Mouse (Mus musculus): ENCODE results near the gene Dnah12. TPM values are rescaled to one million over a fixed set of nuclear protein-coding genes. Genes with fewer than 3 reads are reported as not detected.

Dnah12 gene
- total and polyA plus RNA-seq, 2 experiments, result not detected

GRCm38 (mm10) chr14:26724898-26725297, 31.8 kb downstream of the Dnah12 start:
- no peak for DNase-seq (ENCODE audit: extremely low read depth, low read depth, low spot score)
- no peak overlapping the region for H3K4me3 ChIP-seq (ENCODE audit: insufficient read depth, low read depth, low read length)
- no peak for TF ChIP-seq POLR2A (IDR thresholded peaks at IDR 0.05; ENCODE audit: extremely low read depth, insufficient read depth, low read length)
- TF ChIP-seq CTCF (IDR thresholded peaks at IDR 0.05; ENCODE audit: low read depth, low read length), result no peak
- no peak overlapping the region for H3K9ac ChIP-seq (ENCODE audit: low read depth, low read length)
- WGBS, result 87% methylated on average over 3 of the region's 3 CpGs
- no peaks in the 10 kb centered on the region for H3K36me3 ChIP-seq (ENCODE audit: control insufficient read depth, insufficient read depth, low read length)
- no peaks in the 10 kb centered on the region for H3K27me3 ChIP-seq (ENCODE audit: control insufficient read depth, insufficient read depth, low read length)
- no peak overlapping the region for H3K27ac ChIP-seq (replicated peaks; ENCODE audit: insufficient read depth, low read depth, low read length)
- no peaks in the 10 kb centered on the region for H3K79me2 ChIP-seq (ENCODE audit: control insufficient read depth, insufficient read depth, low read length)
- no peaks in the 10 kb centered on the region for H3K4me1 ChIP-seq (ENCODE audit: control insufficient read depth, insufficient read depth, low read length)

GRCm38 (mm10) chr14:26758566-26758965, 65.5 kb downstream of the Dnah12 start:
- Histone ChIP-seq H3K36me3 (ENCODE audit: control insufficient read depth, insufficient read depth, low read length) (no peaks in the 10 kb centered on the region), H3K4me3 (ENCODE audit: insufficient read depth, low read depth, low read length) (no peak overlapping the region), H3K79me2 (ENCODE audit: control insufficient read depth, insufficient read depth, low read length) (no peaks in the 10 kb centered on the region), H3K9ac (ENCODE audit: low read depth, low read length) (no peak overlapping the region), H3K27ac (replicated peaks; ENCODE audit: insufficient read depth, low read depth, low read length) (no peak overlapping the region), H3K27me3 (ENCODE audit: control insufficient read depth, insufficient read depth, low read length) (no peaks in the 10 kb centered on the region), H3K4me1 (ENCODE audit: control insufficient read depth, insufficient read depth, low read length) (no peaks in the 10 kb centered on the region)
- WGBS, result 63% methylated on average over 8 of the region's 8 CpGs
- TF ChIP-seq CTCF (IDR thresholded peaks at IDR 0.05; ENCODE audit: low read depth, low read length), result no peak
- TF ChIP-seq POLR2A (IDR thresholded peaks at IDR 0.05; ENCODE audit: extremely low read depth, insufficient read depth, low read length), result no peak
- DNase-seq (ENCODE audit: extremely low read depth, low read depth, low spot score), result no peak

- no peaks in the 10 kb centered on the region for H3K27me3 ChIP-seq (ENCODE audit: control insufficient read depth, insufficient read depth, low read length)
- no peak for DNase-seq (ENCODE audit: extremely low read depth, low read depth, low spot score)
Measured at GRCm38 (mm10) chr14:26764827-26765226, 71.8 kb downstream of the Dnah12 start.

GRCm38 (mm10) chr14:26768195-26768594, 75.1 kb downstream of the Dnah12 start:
- Histone ChIP-seq H3K27me3 (ENCODE audit: control insufficient read depth, insufficient read depth, low read length) (no peaks in the 10 kb centered on the region), H3K36me3 (ENCODE audit: control insufficient read depth, insufficient read depth, low read length) (no peaks in the 10 kb centered on the region), H3K27ac (replicated peaks; ENCODE audit: insufficient read depth, low read depth, low read length) (no peak overlapping the region), H3K79me2 (ENCODE audit: control insufficient read depth, insufficient read depth, low read length) (no peaks in the 10 kb centered on the region), H3K9ac (ENCODE audit: low read depth, low read length) (no peak overlapping the region), H3K4me3 (ENCODE audit: insufficient read depth, low read depth, low read length) (no peak overlapping the region), H3K4me1 (ENCODE audit: control insufficient read depth, insufficient read depth, low read length) (no peaks in the 10 kb centered on the region)
- TF ChIP-seq POLR2A (IDR thresholded peaks at IDR 0.05; ENCODE audit: extremely low read depth, insufficient read depth, low read length) (no peak), CTCF (IDR thresholded peaks at IDR 0.05; ENCODE audit: low read depth, low read length) (no peak)
- no peak for DNase-seq (ENCODE audit: extremely low read depth, low read depth, low spot score)
- WGBS, result 73% methylated on average over 4 of the region's 4 CpGs

More at GRCm38 (mm10) chr14:26764827-26765226, 71.8 kb downstream of the Dnah12 start:
- WGBS, result 76% methylated on average over 6 of the region's 6 CpGs
- H3K79me2 ChIP-seq (ENCODE audit: control insufficient read depth, insufficient read depth, low read length), result no peaks in the 10 kb centered on the region
- TF ChIP-seq POLR2A (IDR thresholded peaks at IDR 0.05; ENCODE audit: extremely low read depth, insufficient read depth, low read length) (no peak), CTCF (IDR thresholded peaks at IDR 0.05; ENCODE audit: low read depth, low read length) (no peak)
- no peaks in the 10 kb centered on the region for H3K36me3 ChIP-seq (ENCODE audit: control insufficient read depth, insufficient read depth, low read length)
- H3K27ac ChIP-seq (replicated peaks; ENCODE audit: insufficient read depth, low read depth, low read length), result no peak overlapping the region
- H3K4me1 ChIP-seq (ENCODE audit: control insufficient read depth, insufficient read depth, low read length), result no peaks in the 10 kb centered on the region
- no peak overlapping the region for H3K9ac ChIP-seq (ENCODE audit: low read depth, low read length)
- H3K4me3 ChIP-seq (ENCODE audit: insufficient read depth, low read depth, low read length), result no peak overlapping the region

GRCm38 (mm10) chr14:26773536-26773935, 80.5 kb downstream of the Dnah12 start:
- Histone ChIP-seq H3K4me1 (ENCODE audit: control insufficient read depth, insufficient read depth, low read length) (no peaks in the 10 kb centered on the region), H3K79me2 (ENCODE audit: control insufficient read depth, insufficient read depth, low read length) (no peaks in the 10 kb centered on the region), H3K9ac (ENCODE audit: low read depth, low read length) (no peak overlapping the region), H3K27ac (replicated peaks; ENCODE audit: insufficient read depth, low read depth, low read length) (no peak overlapping the region), H3K27me3 (ENCODE audit: control insufficient read depth, insufficient read depth, low read length) (no peaks in the 10 kb centered on the region), H3K36me3 (ENCODE audit: control insufficient read depth, insufficient read depth, low read length) (no peaks in the 10 kb centered on the region), H3K4me3 (ENCODE audit: insufficient read depth, low read depth, low read length) (no peak overlapping the region)
- DNase-seq (ENCODE audit: extremely low read depth, low read depth, low spot score), result no peak
- WGBS, result 74% methylated on average over 4 of the region's 4 CpGs
- TF ChIP-seq CTCF (IDR thresholded peaks at IDR 0.05; ENCODE audit: low read depth, low read length) (no peak), POLR2A (IDR thresholded peaks at IDR 0.05; ENCODE audit: extremely low read depth, insufficient read depth, low read length) (no peak)

GRCm38 (mm10) chr14:26783731-26784130, 90.7 kb downstream of the Dnah12 start:
- WGBS, result 56% methylated on average over 4 of the region's 4 CpGs
- no peaks in the 10 kb centered on the region for H3K36me3 ChIP-seq (ENCODE audit: control insufficient read depth, insufficient read depth, low read length)
- no peaks in the 10 kb centered on the region for H3K79me2 ChIP-seq (ENCODE audit: control insufficient read depth, insufficient read depth, low read length)
- no peak for TF ChIP-seq POLR2A (IDR thresholded peaks at IDR 0.05; ENCODE audit: extremely low read depth, insufficient read depth, low read length)
- no peak overlapping the region for H3K4me3 ChIP-seq (ENCODE audit: insufficient read depth, low read depth, low read length)
- H3K27ac ChIP-seq (replicated peaks; ENCODE audit: insufficient read depth, low read depth, low read length), result no peak overlapping the region
- DNase-seq (ENCODE audit: extremely low read depth, low read depth, low spot score), result no peak
- no peak overlapping the region for H3K9ac ChIP-seq (ENCODE audit: low read depth, low read length)
- no peaks in the 10 kb centered on the region for H3K4me1 ChIP-seq (ENCODE audit: control insufficient read depth, insufficient read depth, low read length)
- no peaks in the 10 kb centered on the region for H3K27me3 ChIP-seq (ENCODE audit: control insufficient read depth, insufficient read depth, low read length)
